Mouse (Mus musculus) gastrocnemius, postnatal 14 days (tissue): ENCODE data around the gene Cnpy1. TPM values are rescaled to one million over a fixed set of nuclear protein-coding genes. Genes with fewer than 3 reads are reported as not detected.
A peak's percentile ranks its signal among the peaks of the same experiment; 100 is the strongest.

ENCODE experiments used
- DNase-seq: peaks from one replicate; pipeline ENCODE4 v3.0.0; 2021; ENCODE audit warnings: mixed read lengths
- intact Hi-C: fragments of 180-260 bp; cut with DNase I; formaldehyde crosslinking; loops from one replicate; pipeline ENCODE4 v1.15.1; 2025; ENCODE audit warnings: low total_unique reads
- long read RNA-seq, 2 experiments: library from polyadenylated mRNA; stranded (forward); transcript quantifications; one replicate each; pipeline ENCODE4 v2.0.0; 2021
- total RNA-seq, 2 experiments: library from RNA; stranded (reverse); gene quantifications; 2 replicates each; pipeline ENCODE4 v1.2.3; 2021

Gene Cnpy1
- under 1 TPM in 1 of 2 experiments, not detected in 1; 0.12 TPM for total RNA-seq
- long read RNA-seq, experiment 1, result 0 reads
- long read RNA-seq, experiment 2, result 0 reads

- intact Hi-C loops, result no loop called here
- no peak for DNase-seq
These were observed at the start of gene Cnpy1 for GRCm38 (mm10) chr5:28245574-28245973. Gene Cnpy1, minus strand, starts transcription at chr5:28245806.

GRCm38 (mm10) chr5:28293990-28294389 is 48.4 kb upstream of the Cnpy1 start:
- DNase-seq, result peak; percentile 73
- intact Hi-C loops, result no loop called here

GRCm38 (mm10) chr5:28292281-28292680 is 46.7 kb upstream of the Cnpy1 start:
- no peak for DNase-seq
- intact Hi-C loops, result no loop called here

- intact Hi-C loops, result no loop called here
- no peak for DNase-seq
These were observed 45.7 kb upstream of the Cnpy1 start for GRCm38 (mm10) chr5:28291118-28291850.

- intact Hi-C loops, result no loop called here
These were observed 45.0 kb upstream of the Cnpy1 start for GRCm38 (mm10) chr5:28290630-28291029.

GRCm38 (mm10) chr5:28289111-28289510 is 43.5 kb upstream of the Cnpy1 start:
- DNase-seq, result no peak
- intact Hi-C loops, result no loop called here

More at GRCm38 (mm10) chr5:28290630-28291029, 45.0 kb upstream of the Cnpy1 start:
- DNase-seq, result no peak

GRCm38 (mm10) chr5:28277279-28277678 is 31.7 kb upstream of the Cnpy1 start:
- intact Hi-C loops, result no loop called here
- DNase-seq, result no peak

GRCm38 (mm10) chr5:28272836-28273235 is 27.2 kb upstream of the Cnpy1 start:
- intact Hi-C loops, result no loop called here
- no peak for DNase-seq

- intact Hi-C loops, result no loop called here
- no peak for DNase-seq
These were observed 23.9 kb upstream of the Cnpy1 start for GRCm38 (mm10) chr5:28269469-28269991.

- no peak for DNase-seq
- intact Hi-C loops, result no loop called here
These were observed 22.0 kb upstream of the Cnpy1 start for GRCm38 (mm10) chr5:28267576-28267975.

GRCm38 (mm10) chr5:28265653-28266052 is 20.0 kb upstream of the Cnpy1 start:
- DNase-seq, result no peak

GRCm38 (mm10) chr5:28263852-28264251 is 18.2 kb upstream of the Cnpy1 start:
- no peak for DNase-seq
- intact Hi-C loops, result no loop called here

More at GRCm38 (mm10) chr5:28265653-28266052, 20.0 kb upstream of the Cnpy1 start:
- intact Hi-C loops, result no loop called here

GRCm38 (mm10) chr5:28262070-28262469 is 16.5 kb upstream of the Cnpy1 start:
- intact Hi-C loops, result no loop called here
- no peak for DNase-seq

GRCm38 (mm10) chr5:28259939-28260338 is 14.3 kb upstream of the Cnpy1 start:
- DNase-seq, result no peak
- intact Hi-C loops, result no loop called here

GRCm38 (mm10) chr5:28259385-28259784 is 13.8 kb upstream of the Cnpy1 start:
- intact Hi-C loops, result no loop called here
- DNase-seq, result no peak

- intact Hi-C loops, result no loop called here
- DNase-seq, result no peak
These were observed 12.2 kb upstream of the Cnpy1 start for GRCm38 (mm10) chr5:28257816-28258215.

- intact Hi-C loops, result no loop called here
- no peak for DNase-seq
These were observed 7.4 kb upstream of the Cnpy1 start for GRCm38 (mm10) chr5:28252999-28253398.

- no peak for DNase-seq
- intact Hi-C loops, result no loop called here
These were observed 6.7 kb upstream of the Cnpy1 start for GRCm38 (mm10) chr5:28252260-28252659.

GRCm38 (mm10) chr5:28251211-28251764 is 5.7 kb upstream of the Cnpy1 start:
- DNase-seq, result no peak
- intact Hi-C loops, result no loop called here

- intact Hi-C loops, result no loop called here
- no peak for DNase-seq
These were observed 4.9 kb upstream of the Cnpy1 start for GRCm38 (mm10) chr5:28250479-28250878.

GRCm38 (mm10) chr5:28245121-28245520 is 485 bp downstream of the Cnpy1 start:
- DNase-seq, result no peak
- intact Hi-C loops, result no loop called here
